Mouse (Mus musculus): ENCODE measurements around the gene Krtap5-1. TPM values are rescaled to one million over a fixed set of nuclear protein-coding genes. Genes with fewer than 3 reads are reported as not detected.

The Krtap5-1 gene
- total and polyA plus RNA-seq, 3 experiments, result not detected

GRCm38 (mm10) chr7:142330271-142330724, 33.4 kb upstream of the Krtap5-1 start:
- H3K9ac ChIP-seq (ENCODE audit: insufficient read depth, low read depth), result no peak overlapping the region

GRCm38 (mm10) chr7:142328507-142328906, 31.6 kb upstream of the Krtap5-1 start:
- DNase-seq (ENCODE audit: extremely low read depth), result no peak
- Histone ChIP-seq H3K36me3 (replicated peaks in 1 of 2; ENCODE audit: control insufficient read depth in 1 of 2, insufficient read depth in 1 of 2, low read length in 1 of 2) (no peaks in the 10 kb centered on the region), H3K4me2 (ENCODE audit: insufficient read depth, low read depth, poor library complexity, severe bottlenecking) (no peak overlapping the region), H3K4me1 (ENCODE audit: control insufficient read depth in 1 of 2, insufficient read depth in 2 of 2) (no peaks in the 10 kb centered on the region), H3K9ac (ENCODE audit: insufficient read depth, low read depth) (no peak overlapping the region), H3K27ac (ENCODE audit: insufficient read depth, low read depth) (no peak overlapping the region), H3K79me2 (replicated peaks; ENCODE audit: control insufficient read depth, extremely low read depth, insufficient read depth, poor library complexity, severe bottlenecking) (no peaks in the 10 kb centered on the region), H3K4me3 (replicated peaks in 1 of 3; ENCODE audit: low read depth in 2 of 3, low read length in 2 of 3, poor library complexity in 1 of 3) (no peak overlapping the region), H3K9me3 (replicated peaks; ENCODE audit: low read length) (no peaks in the 10 kb centered on the region), H3K27me3 (replicated peaks) (peaks cover 60% of the 10 kb centered on the region)
- TF ChIP-seq RCOR1 (conservative IDR thresholded peaks at IDR 0.05; ENCODE audit: low read depth, low read length), result no peak
- TF ChIP-seq CTCF (conservative IDR thresholded peaks at IDR 0.05 in 1 of 2, IDR thresholded peaks at IDR 0.05 in 1 of 2; ENCODE audit: low read depth in 2 of 2, low read length in 2 of 2), result no peak
- TF ChIP-seq IRF4 (IDR thresholded peaks at IDR 0.05; ENCODE audit: low read depth, low read length), result no peak
- TF ChIP-seq USF1 (IDR thresholded peaks at IDR 0.05; ENCODE audit: low read depth, low read length), result no peak
- TF ChIP-seq ZNF384 (IDR thresholded peaks at IDR 0.05; ENCODE audit: low read depth, low read length), result no peak
- TF ChIP-seq BHLHE40 (IDR thresholded peaks at IDR 0.05; ENCODE audit: low read depth, low read length), result no peak
- no peak for TF ChIP-seq RAD21 (IDR thresholded peaks at IDR 0.05; ENCODE audit: low read depth, low read length)
- no peak for TF ChIP-seq ELF1 (IDR thresholded peaks at IDR 0.05; ENCODE audit: low read depth, low read length)
- no peak for TF ChIP-seq MAX (IDR thresholded peaks at IDR 0.05; ENCODE audit: low read length)
- TF ChIP-seq MAZ (IDR thresholded peaks at IDR 0.05; ENCODE audit: low read depth, low read length), result no peak
- no peak for TF ChIP-seq NELFE (IDR thresholded peaks at IDR 0.05; ENCODE audit: low read depth, low read length)
- no peak for TF ChIP-seq TCF12 (IDR thresholded peaks at IDR 0.05; ENCODE audit: low read depth, low read length)
- no peak for TF ChIP-seq MXI1 (IDR thresholded peaks at IDR 0.05; ENCODE audit: low read depth, low read length)
- in situ Hi-C loops (cut with MboI; ENCODE audit: low pct_ligation_motif_present, low pct_unique_long_range_greater_than_20kb, low sequenced_read_pairs), result no loop called here
- dilution Hi-C loops (cut with MboI; ENCODE audit: extremely low pct_ligation_motif_present, extremely low pct_unique_long_range_greater_than_20kb, low sequenced_read_pairs), result no loop called here

More at GRCm38 (mm10) chr7:142330271-142330724, 33.4 kb upstream of the Krtap5-1 start:
- H3K9me3 ChIP-seq (replicated peaks; ENCODE audit: low read length), result no peaks in the 10 kb centered on the region
- H3K27me3 ChIP-seq (replicated peaks), result peaks cover 52% of the 10 kb centered on the region
- no peak overlapping the region for H3K4me3 ChIP-seq (replicated peaks in 1 of 3; ENCODE audit: low read depth in 2 of 3, low read length in 2 of 3, poor library complexity in 1 of 3)
- no peak overlapping the region for H3K27ac ChIP-seq (ENCODE audit: insufficient read depth, low read depth)
- dilution Hi-C loops (cut with MboI; ENCODE audit: extremely low pct_ligation_motif_present, extremely low pct_unique_long_range_greater_than_20kb, low sequenced_read_pairs) (no loop called here), in situ Hi-C loops (cut with MboI; ENCODE audit: low pct_ligation_motif_present, low pct_unique_long_range_greater_than_20kb, low sequenced_read_pairs) (loop anchor here (10.0 kb wide), 1 partner anchor 345 kb away; no protein-coding TSS in a partner anchor)
- TF ChIP-seq MYC (IDR thresholded peaks at IDR 0.05; ENCODE audit: low read depth, low read length), result no peak
- TF ChIP-seq USF1 (IDR thresholded peaks at IDR 0.05; ENCODE audit: low read depth, low read length), result no peak
- TF ChIP-seq HCFC1 (IDR thresholded peaks at IDR 0.05; ENCODE audit: low read depth, low read length), result no peak
- TF ChIP-seq MAFK (IDR thresholded peaks at IDR 0.05; ENCODE audit: insufficient replicate concordance, low read length), result no peak
- TF ChIP-seq ELF1 (IDR thresholded peaks at IDR 0.05; ENCODE audit: low read depth, low read length), result no peak
- no peak for TF ChIP-seq TBP (conservative IDR thresholded peaks at IDR 0.05; ENCODE audit: low read depth, low read length)
- TF ChIP-seq ZKSCAN1 (IDR thresholded peaks at IDR 0.05; ENCODE audit: borderline replicate concordance, low read depth, low read length), result no peak
- no peak for TF ChIP-seq E2F4 (IDR thresholded peaks at IDR 0.05; ENCODE audit: insufficient replicate concordance, low read depth, low read length)
- no peak for TF ChIP-seq UBTF (IDR thresholded peaks at IDR 0.05; ENCODE audit: low read depth, low read length)
- TF ChIP-seq USF2 (conservative IDR thresholded peaks at IDR 0.05; ENCODE audit: low read depth, low read length), result no peak
- no peak for TF ChIP-seq ZC3H11A (IDR thresholded peaks at IDR 0.05; ENCODE audit: low read depth, low read length)
- TF ChIP-seq GABPA (IDR thresholded peaks at IDR 0.05; ENCODE audit: insufficient replicate concordance, low read depth, low read length), result no peak
- no peak for TF ChIP-seq POLR2A (IDR thresholded peaks at IDR 0.05; ENCODE audit: low read depth, low read length)
- TF ChIP-seq JUN (IDR thresholded peaks at IDR 0.05; ENCODE audit: insufficient read depth, low read depth, low read length), result no peak
- TF ChIP-seq MEF2A (IDR thresholded peaks at IDR 0.05; ENCODE audit: borderline replicate concordance, low read depth, low read length), result no peak
- no peak for TF ChIP-seq JUND (conservative IDR thresholded peaks at IDR 0.05; ENCODE audit: low read depth, low read length)
- TF ChIP-seq KAT2A (IDR thresholded peaks at IDR 0.05; ENCODE audit: insufficient replicate concordance, low read length), result no peak
- TF ChIP-seq TCF12 (IDR thresholded peaks at IDR 0.05; ENCODE audit: low read depth, low read length), result no peak
- TF ChIP-seq SIN3A (IDR thresholded peaks at IDR 0.05; ENCODE audit: low read length), result no peak
- H3K79me2 ChIP-seq (replicated peaks; ENCODE audit: control insufficient read depth, extremely low read depth, insufficient read depth, poor library complexity, severe bottlenecking), result no peaks in the 10 kb centered on the region
- DNase-seq (ENCODE audit: extremely low read depth), result no peak
- H3K4me1 ChIP-seq (ENCODE audit: control insufficient read depth in 1 of 2, insufficient read depth in 2 of 2), result no peaks in the 10 kb centered on the region
- no peak overlapping the region for H3K4me2 ChIP-seq (ENCODE audit: insufficient read depth, low read depth, poor library complexity, severe bottlenecking)
- no peaks in the 10 kb centered on the region for H3K36me3 ChIP-seq (replicated peaks in 1 of 2; ENCODE audit: control insufficient read depth in 1 of 2, insufficient read depth in 1 of 2, low read length in 1 of 2)

All from CH12.LX (cell line).